Mouse (Mus musculus) layer of hippocampus, postnatal 36 days (tissue): Measurements from ENCODE around the gene Erg. TPM values are rescaled to one million over a fixed set of nuclear protein-coding genes. Genes with fewer than 3 reads are reported as not detected.
A peak's percentile ranks its signal among the peaks of the same experiment; 100 is the strongest.

ENCODE experiments used
- DNase-seq, 2 experiments: peaks; one replicate each; pipeline ENCODE4 v3.0.0; 2022
- total RNA-seq, 2 experiments: library from RNA; stranded (reverse); gene quantifications; 2 replicates each; pipeline ENCODE4 v1.2.3; 2021

Erg gene
- total RNA-seq, 2 experiments from 2014 or later: 3.2 to 3.6 TPM

DNA sequence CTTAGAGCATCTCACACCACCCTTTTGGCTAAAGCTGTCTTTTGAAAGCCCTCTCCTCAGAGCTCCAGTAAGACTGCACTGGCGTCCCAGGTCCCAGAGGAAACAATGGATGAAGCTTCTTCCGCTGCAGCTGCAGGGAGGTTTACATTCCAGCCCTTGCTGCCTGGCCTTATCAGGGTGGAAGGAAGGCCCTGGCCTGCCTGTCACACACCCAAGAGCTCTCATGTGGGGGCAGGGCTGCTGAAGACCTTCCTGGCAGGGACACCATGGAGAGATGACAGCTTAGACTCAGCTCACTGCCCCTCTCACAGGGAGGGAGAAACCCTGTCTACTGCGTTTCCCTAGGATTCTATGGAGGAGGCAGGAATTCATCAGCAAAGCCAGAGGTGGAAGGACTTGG lies 239.2 kb downstream of the Erg start:
- DNase-seq: no peak

DNA sequence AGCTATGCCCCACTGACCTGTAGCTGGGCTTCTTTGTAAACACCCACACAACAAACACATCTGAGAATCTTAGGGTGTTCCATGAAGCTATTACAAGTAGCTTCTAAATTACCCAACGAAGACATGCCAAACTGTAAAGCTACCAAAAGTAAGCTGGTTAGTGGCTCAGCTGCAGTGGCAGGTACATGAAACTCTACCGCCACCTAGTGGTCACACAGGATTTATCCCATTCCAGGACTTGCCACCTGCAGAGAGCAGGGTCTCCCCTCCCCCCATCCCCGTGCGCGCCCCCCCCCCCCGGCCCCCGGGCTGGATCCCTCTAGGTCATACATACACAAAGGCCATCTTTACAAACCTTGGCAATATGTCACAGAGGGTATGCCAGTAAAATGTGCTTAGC lies 240.5 kb downstream of the Erg start:
- DNase-seq: peak; percentile 62 to 64

DNA sequence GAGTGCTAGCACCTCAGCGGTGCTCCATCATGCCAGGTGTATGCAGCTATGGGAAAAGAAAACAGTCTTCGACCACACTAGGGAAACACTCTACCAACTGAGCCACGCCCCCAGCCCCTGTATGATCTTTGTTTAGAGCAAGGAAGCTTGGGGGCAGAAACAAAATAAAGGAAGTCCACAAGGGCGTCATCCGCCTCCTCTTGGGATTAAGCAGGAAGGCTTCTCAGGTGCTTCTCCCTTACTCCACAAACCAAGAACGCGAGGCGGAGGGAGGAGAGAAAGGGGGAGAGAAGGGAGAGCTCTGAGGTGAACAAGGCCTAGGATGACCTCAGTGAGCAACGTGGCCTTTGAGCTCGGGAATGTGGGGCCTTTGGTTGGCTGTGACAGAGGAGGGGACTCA lies 241.4 kb downstream of the Erg start:
- DNase-seq: no peak

DNA sequence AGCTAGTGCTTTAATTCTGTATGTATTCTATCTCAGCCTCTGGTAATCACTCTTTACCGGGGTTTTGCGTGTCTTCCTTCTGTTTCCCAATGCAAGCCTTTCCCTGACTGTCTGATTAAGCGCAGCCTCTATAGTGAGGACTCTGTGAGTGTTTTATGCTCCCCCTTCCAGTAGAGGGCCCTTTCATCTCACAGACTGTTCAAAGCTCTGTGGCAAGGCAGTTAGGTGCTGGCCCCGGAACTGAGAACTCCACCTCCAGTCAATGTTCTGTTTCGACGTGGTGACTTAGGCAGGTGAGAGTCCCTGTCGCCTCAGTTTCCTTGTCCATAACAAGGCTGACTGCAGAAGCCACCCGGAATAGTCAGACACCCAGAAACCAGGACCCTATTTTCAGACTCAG lies 244.4 kb downstream of the Erg start:
- DNase-seq: no peak

DNA sequence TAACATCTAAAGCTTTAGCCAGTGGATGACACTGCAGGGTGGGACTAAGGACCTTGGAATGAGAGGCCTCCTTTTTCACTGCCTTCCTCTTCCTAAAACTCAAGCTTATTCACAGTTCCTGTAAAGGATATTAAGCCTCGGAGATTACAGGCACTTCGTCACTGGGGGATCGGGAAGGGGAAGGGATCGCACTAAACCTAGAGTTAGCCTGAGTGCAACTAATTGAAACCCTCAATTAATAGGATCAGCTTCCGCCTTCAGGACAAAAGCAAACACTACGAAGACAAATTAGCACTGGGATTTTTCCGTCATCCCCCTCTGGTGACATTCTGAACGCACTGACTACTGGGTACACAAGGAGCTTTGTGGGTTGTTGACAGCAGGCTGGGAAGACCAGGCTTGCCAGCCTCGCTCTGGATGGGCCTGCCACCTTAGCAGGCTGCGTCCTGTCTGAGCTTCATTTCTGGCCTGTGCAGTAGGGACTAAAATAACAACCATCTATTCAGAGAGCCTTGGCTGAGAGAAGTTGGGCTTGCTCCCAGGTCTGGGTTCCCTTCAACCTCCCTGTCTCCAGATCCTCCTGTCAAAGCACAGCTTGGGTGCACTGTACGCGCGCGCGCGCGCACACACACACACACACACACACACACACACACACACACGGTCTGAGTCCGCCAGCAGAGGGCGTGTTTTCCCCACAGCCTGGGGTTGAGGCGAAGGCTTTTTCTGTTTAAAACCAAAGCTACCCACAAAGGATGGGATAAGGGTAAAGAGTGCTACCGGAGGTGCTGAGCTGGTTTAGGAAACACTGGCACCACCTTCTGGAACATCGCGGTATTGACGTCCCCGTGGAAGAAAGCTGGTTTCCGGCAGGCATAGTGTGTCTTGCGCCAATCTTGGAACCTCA lies 245.3 kb downstream of the Erg start:
- peak; percentile 77 for DNase-seq

DNA sequence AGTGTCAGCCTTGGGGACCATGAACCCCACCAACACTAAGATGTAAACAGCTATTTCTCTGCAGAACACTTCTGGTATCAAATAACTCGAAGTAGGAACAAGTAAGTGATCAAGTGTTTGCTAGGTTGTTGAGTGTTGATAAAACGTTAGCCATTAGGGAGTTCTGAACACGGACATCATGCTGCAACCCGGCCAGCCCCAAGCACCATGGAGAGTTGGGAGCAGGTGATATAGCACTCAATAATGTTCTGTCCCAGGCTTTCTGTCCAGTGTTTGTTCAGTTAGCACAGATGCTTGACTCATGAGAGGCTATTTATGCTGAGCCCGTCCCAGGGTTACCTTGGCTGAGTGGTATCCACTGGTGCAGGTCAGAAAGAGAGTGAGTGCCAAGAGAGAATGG lies 254.2 kb downstream of the Erg start:
- no peak for DNase-seq

DNA sequence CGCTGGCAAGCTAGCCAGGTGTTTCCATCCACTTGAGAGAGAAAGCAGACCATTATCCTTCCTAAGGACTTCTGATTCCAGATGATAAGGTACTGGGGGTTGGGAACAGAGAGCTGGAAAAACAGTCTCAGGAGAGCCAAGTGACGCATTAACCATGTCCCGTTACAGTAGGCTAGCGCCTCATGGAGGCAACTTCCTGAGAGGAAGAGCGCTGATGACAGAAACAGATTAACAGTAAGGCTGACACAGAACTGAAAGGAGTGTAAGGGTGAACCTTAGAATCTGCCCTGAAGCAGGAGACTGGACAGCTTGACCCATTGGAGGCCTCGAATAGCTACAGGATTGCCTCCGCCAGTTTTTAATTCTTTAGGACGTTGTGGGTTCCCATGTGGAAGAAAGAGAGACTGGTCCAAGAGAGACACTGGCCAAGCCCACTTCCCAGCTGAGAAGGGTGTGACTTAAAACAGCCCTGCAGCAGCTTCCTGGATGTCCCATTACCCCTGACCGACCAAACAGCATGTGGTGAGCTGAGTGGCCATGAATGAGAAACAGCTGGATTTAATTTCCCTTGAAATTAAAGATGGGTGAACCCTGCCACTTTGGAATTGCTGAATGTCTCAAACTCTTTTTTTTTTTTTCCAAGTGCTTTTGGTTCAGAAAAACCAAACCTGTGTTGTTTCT lies 264.3 kb downstream of the Erg start:
- DNase-seq: no peak

Other genes with a start within 250 kb of the Erg start
- gene Ets2, start 115.5 kb upstream of the Erg start, total RNA-seq: 10 to 100 TPM; 72.7 to 75.3 TPM